Mouse (Mus musculus) embryonic facial prominence, embryonic 14.5 days (tissue): ENCODE results near the gene Sh3bgrl3. TPM values are rescaled to one million over a fixed set of nuclear protein-coding genes. Genes with fewer than 3 reads are reported as not detected.
"Not testable (repeated sequence)": the region's sequence is repeated elsewhere in the genome, so short reads cannot be mapped to it uniquely, and the experiment has no call there.

ENCODE experiments used
- ATAC-seq: fragments of 200-750 bp; cut with Nextera tagmentation; 2 replicates; pipeline ENCODE4 v1.8.0; 2017; ENCODE audit warnings: low read depth, moderate number of reproducible peaks, moderate TSS enrichment
- DNase-seq: peaks from one replicate; pipeline ENCODE4 v3.0.0-alpha.2; 2015; ENCODE audit warnings: low spot score
- H3K27ac ChIP-seq: fragments of 300-500 bp; sonication (generic); replicated peaks from 2 replicates; pipeline ENCODE4 v1.5.1; 2014; ENCODE audit warnings: low read depth, mild to moderate bottlenecking, low read length, moderate library complexity
- H3K27me3 ChIP-seq: fragments of 300-500 bp; sonication (generic); replicated peaks from 2 replicates; pipeline ENCODE4 v1.6.1; 2014; ENCODE audit warnings: low read length; ENCODE audit not compliant: control insufficient read depth, insufficient read depth
- H3K36me3 ChIP-seq: fragments of 300-500 bp; sonication (generic); 2 replicates; pipeline ENCODE4 v1.6.1; 2014; ENCODE audit warnings: low read length, mixed read lengths; ENCODE audit not compliant: control insufficient read depth, insufficient read depth
- H3K4me1 ChIP-seq: fragments of 300-500 bp; sonication (generic); 2 replicates; pipeline ENCODE4 v1.6.1; 2014; ENCODE audit warnings: antibody characterized with exemption, low read length; ENCODE audit not compliant: control insufficient read depth, insufficient read depth
- H3K4me2 ChIP-seq: fragments of 300-500 bp; sonication (generic); 2 replicates; pipeline ENCODE4 v1.6.1; 2014; ENCODE audit warnings: low read depth, mild to moderate bottlenecking, low read length, moderate library complexity, mixed read lengths
- H3K4me3 ChIP-seq: fragments of 300-500 bp; sonication (generic); 2 replicates; pipeline ENCODE4 v1.5.1; 2014; ENCODE audit warnings: low read depth, mild to moderate bottlenecking, low read length
- H3K9ac ChIP-seq: fragments of 300-500 bp; sonication (generic); 2 replicates; pipeline ENCODE4 v1.6.1; 2014; ENCODE audit warnings: low read depth, mild to moderate bottlenecking, low read length, moderate library complexity, mixed read lengths
- H3K9me3 ChIP-seq: fragments of 300-500 bp; sonication (generic); 2 replicates; pipeline ENCODE4 v1.6.1; 2016; ENCODE audit warnings: low read length; ENCODE audit not compliant: control insufficient read depth
- WGBS: fragments of 180-500 bp; shearing (Covaris S2); extraction: QIAGEN DNeasy Blood & Tissue Kit; methylation state at CpG from one replicate; pipeline ENCODE4 v1.1.7; 2014; 5-methylcytosine and 5-hydroxymethylcytosine counted together
- polyA plus RNA-seq: library from polyadenylated mRNA; unstranded; fragments of >200 nt; fragmentation: Nextera tagmentation; extraction: Ambion mirVana; gene quantifications from 2 replicates; pipeline ENCODE4 v1.2.1, GENCODE M21; 2014

Sh3bgrl3 gene
- polyA plus RNA-seq, 1 experiment from 2014 or later = 445 TPM

DNA sequence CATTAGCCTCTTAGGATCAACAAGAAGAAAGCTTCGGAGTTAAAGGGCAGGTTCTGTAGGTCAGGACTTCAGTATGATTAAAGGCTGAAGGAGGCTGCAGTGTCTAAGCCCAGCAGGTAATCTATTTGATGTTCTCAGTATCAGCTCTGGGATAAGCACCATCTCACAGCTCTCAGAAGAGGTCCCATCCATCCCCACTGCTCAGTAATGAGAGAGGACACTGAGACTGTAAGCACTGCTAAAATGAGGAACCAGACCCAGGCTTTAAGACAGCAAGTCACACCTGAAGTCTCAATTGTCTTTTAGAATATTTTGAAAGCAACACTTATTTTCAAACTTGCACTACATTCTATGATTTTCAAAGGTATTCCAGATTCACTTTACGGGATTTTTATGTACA, 29.0 kb upstream of the Sh3bgrl3 start:
- H3K4me3 ChIP-seq = no peak overlapping the region
- H3K9ac ChIP-seq = no peak overlapping the region
- no peaks in the 10 kb centered on the region for H3K9me3 ChIP-seq
- no peak for DNase-seq
- H3K36me3 ChIP-seq = peaks cover 21% of the 10 kb centered on the region; the same call in 1 of the 2 replicates
- 83% methylated on average over 2 of the region's 2 CpGs for WGBS
- peaks cover 11% of the 10 kb centered on the region for H3K4me1 ChIP-seq
- ATAC-seq = no peak
- no peak overlapping the region for H3K27ac ChIP-seq
- H3K4me2 ChIP-seq = no peak overlapping the region
- H3K27me3 ChIP-seq = no peaks in the 10 kb centered on the region

DNA sequence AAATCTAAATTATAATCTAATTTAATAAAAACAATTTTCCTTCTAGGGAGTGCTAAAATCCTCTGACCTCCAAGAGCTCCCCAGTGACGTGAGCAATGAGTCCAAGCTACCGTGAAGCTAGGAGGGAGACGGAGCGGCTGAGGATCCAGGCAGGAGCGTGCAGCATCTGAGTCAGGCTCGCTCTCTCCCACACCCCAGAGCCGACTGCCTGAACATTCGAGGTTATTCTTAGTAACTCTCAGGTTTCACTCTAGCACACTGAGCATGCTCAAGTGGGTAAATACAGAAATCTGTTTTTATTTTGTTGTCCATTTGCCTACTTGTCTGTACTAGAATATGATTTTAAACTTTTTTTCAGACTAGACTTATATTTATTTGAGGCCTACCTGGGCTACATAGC, 28.2 kb upstream of the Sh3bgrl3 start:
- H3K9me3 ChIP-seq = no peaks in the 10 kb centered on the region
- no peak overlapping the region for H3K4me3 ChIP-seq
- peaks cover 11% of the 10 kb centered on the region for H3K4me1 ChIP-seq
- H3K4me2 ChIP-seq = 0 out of 2 replicates have a peak overlapping the region, but pooled peaks have one; percentile 15
- H3K27me3 ChIP-seq = no peaks in the 10 kb centered on the region
- H3K36me3 ChIP-seq = peaks cover 29% of the 10 kb centered on the region
- peak; percentile 82 for ATAC-seq
- H3K27ac ChIP-seq = peak overlapping the region; percentile 67
- 15% methylated on average over 8 of the region's 8 CpGs for WGBS
- peak; percentile 82 for DNase-seq
- no peak overlapping the region for H3K9ac ChIP-seq

DNA sequence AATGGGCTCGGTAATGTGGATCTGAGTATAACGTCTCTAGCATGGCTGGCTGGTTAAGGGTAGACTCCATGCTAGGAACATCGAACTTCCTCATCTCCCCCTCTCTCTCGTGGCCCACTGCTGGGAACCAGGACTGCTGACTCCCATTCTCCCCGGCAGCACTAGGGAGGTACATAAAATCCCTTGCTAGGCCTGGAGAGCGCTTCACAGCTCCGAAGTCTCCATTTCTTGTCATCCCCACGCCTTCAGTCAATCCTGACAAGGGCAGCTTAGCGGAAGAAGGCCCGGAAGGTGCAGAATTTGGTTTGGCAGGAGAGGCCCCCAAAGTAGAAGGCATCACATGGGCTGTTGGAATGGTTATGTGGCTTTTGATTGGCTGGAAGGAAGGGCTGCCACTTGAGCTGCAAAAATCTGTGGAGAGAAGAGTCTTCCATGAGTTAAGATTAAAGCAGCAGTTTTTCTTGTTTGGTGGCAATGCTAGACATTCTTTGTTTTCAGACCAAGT, 27.4 kb upstream of the Sh3bgrl3 start:
- WGBS = 90% methylated on average over 10 of the region's 10 CpGs
- DNase-seq = peak; percentile 12
- peak overlapping the region; percentile 67; the same call in 1 of the 2 replicates for H3K27ac ChIP-seq
- peaks cover 36% of the 10 kb centered on the region for H3K36me3 ChIP-seq
- H3K4me2 ChIP-seq = no peak overlapping the region
- no peaks in the 10 kb centered on the region for H3K27me3 ChIP-seq
- H3K9me3 ChIP-seq = no peaks in the 10 kb centered on the region
- H3K4me1 ChIP-seq = peaks cover 11% of the 10 kb centered on the region
- no peak overlapping the region for H3K9ac ChIP-seq
- ATAC-seq = no peak
- H3K4me3 ChIP-seq = no peak overlapping the region

DNA sequence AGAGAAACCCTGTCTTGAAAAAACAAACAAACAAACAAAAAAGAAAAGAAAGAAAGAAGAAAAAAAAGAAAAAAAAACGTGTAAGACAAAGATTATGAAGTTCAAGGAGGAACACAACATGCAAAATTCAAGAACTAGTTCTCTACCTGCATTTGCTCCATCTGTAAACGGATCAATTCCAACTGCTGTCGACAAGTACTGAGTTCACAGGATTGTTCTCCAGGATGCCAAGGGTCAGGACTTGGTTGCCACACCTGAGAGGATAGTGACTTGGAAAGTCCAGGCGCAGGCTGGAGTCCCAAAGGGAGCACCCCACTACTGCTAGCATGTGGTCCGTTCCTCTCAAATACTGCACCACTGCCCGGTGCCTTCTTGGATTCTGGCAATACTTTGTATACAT, 26.9 kb upstream of the Sh3bgrl3 start:
- Histone ChIP-seq H3K27ac (no peak overlapping the region), H3K4me1 (peaks cover 11% of the 10 kb centered on the region), H3K9ac (no peak overlapping the region), H3K9me3 (no peaks in the 10 kb centered on the region), H3K4me3 (no peak overlapping the region), H3K27me3 (no peaks in the 10 kb centered on the region), H3K4me2 (no peak overlapping the region), H3K36me3 (peaks cover 40% of the 10 kb centered on the region)
- 88% methylated on average over 6 of the region's 6 CpGs for WGBS
- ATAC-seq (no peak), DNase-seq (no peak)

DNA sequence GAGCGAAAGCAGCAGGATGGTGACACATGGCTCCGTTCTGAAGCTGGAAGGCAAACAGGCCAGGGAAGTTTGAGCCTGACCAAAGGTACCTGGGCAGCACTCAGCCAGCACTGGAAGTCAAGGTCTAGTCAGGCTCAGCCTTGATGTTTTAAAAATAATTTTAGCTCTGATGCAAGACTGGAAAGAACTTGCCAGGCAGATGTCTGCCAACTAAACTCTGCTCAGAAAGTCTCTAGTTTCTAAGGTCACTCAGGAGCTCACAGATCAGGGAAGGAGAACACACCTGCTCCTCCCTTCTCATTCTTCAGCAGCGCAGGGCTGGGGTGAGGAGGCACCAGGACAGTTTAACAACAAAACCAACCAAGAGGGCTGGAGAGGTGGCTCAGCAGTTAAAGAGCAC, 25.8 kb upstream of the Sh3bgrl3 start:
- H3K36me3 ChIP-seq = peaks cover 49% of the 10 kb centered on the region
- no peaks in the 10 kb centered on the region for H3K27me3 ChIP-seq
- H3K4me2 ChIP-seq = no peak overlapping the region
- H3K4me3 ChIP-seq = no peak overlapping the region
- DNase-seq = no peak
- no peak for ATAC-seq
- peaks cover 11% of the 10 kb centered on the region for H3K4me1 ChIP-seq
- H3K9ac ChIP-seq = no peak overlapping the region
- 88% methylated on average over 3 of the region's 3 CpGs for WGBS
- H3K27ac ChIP-seq = no peak overlapping the region
- no peaks in the 10 kb centered on the region for H3K9me3 ChIP-seq

DNA sequence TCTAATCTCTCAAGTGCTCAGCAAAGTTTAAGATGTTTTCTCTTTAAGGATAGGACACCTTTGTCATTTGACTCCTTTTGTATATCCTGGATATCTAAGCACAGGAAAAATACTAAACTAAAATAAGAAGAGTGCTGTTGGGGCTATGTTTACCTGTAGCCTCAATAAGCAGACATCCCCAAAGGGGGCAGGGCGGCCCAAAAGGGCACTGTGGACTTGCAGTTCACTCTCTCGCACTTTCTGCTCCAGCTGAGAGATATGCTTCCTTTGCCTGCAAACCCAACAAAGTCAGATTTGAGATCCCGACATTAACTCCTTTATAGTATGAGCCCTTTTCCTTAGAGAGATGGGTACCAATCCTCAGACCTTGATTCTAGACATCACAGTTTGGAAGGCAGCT, 25.1 kb upstream of the Sh3bgrl3 start:
- Histone ChIP-seq H3K9ac (no peak overlapping the region), H3K27me3 (no peaks in the 10 kb centered on the region), H3K9me3 (no peaks in the 10 kb centered on the region), H3K4me2 (no peak overlapping the region), H3K27ac (no peak overlapping the region), H3K4me3 (no peak overlapping the region), H3K4me1 (peaks cover 11% of the 10 kb centered on the region), H3K36me3 (peaks cover 56% of the 10 kb centered on the region)
- DNase-seq (no peak), ATAC-seq (no peak)
- WGBS = 88% methylated on average over 3 of the region's 3 CpGs

DNA sequence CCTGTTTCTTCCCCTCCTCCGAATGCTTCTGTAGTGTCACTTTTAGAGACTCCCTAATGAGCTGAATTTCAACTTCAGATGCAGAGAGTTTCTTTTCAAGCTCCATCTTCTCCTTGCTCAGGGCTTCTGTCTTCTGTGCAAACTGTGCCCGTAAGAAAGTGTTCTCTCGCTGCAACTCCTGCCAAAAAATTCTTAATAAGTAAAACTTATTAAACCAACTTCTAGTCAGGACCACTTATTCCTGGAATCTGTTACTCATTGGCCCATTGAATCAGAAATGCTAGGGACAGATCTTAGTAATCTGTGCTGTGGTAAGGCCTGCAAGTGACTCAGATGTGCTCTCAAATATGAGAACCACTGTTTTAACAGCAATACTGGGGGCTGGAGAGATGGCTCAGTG, 23.5 kb upstream of the Sh3bgrl3 start:
- peaks cover 11% of the 10 kb centered on the region for H3K4me1 ChIP-seq
- no peak overlapping the region for H3K9ac ChIP-seq
- no peak overlapping the region for H3K4me3 ChIP-seq
- DNase-seq = no peak
- ATAC-seq = no peak
- H3K9me3 ChIP-seq = no peaks in the 10 kb centered on the region
- WGBS = 86% methylated on average over 3 of the region's 3 CpGs
- no peaks in the 10 kb centered on the region for H3K27me3 ChIP-seq
- peaks cover 71% of the 10 kb centered on the region for H3K36me3 ChIP-seq
- no peak overlapping the region for H3K4me2 ChIP-seq
- H3K27ac ChIP-seq = no peak overlapping the region

GRCm38 (mm10) chr4:134149389-134149788, 20.8 kb upstream of the Sh3bgrl3 start:
- DNase-seq (no peak), ATAC-seq (no peak)
- Histone ChIP-seq H3K9ac (no peak overlapping the region), H3K9me3 (no peaks in the 10 kb centered on the region), H3K36me3 (peaks cover 68% of the 10 kb centered on the region), H3K4me1 (no peaks in the 10 kb centered on the region), H3K27ac (no peak overlapping the region), H3K4me2 (no peak overlapping the region), H3K4me3 (no peak overlapping the region), H3K27me3 (no peaks in the 10 kb centered on the region)
- 86% methylated on average over 4 of the region's 4 CpGs for WGBS

- not testable (repeated sequence) for H3K4me1 ChIP-seq, H3K27ac ChIP-seq, ATAC-seq, DNase-seq, H3K9me3 ChIP-seq, H3K27me3 ChIP-seq, H3K4me2 ChIP-seq, H3K4me3 ChIP-seq, H3K9ac ChIP-seq
- H3K36me3 ChIP-seq = peaks cover 32% of the 10 kb centered on the region
- WGBS = 90% methylated on average over 5 of the region's 5 CpGs
Measured at GRCm38 (mm10) chr4:134144297-134144696, 15.7 kb upstream of the Sh3bgrl3 start.
